8 mouse cellular contexts compared by ENCODE assay signal in genomic region chr7:68823189-68823588, GRCm38 (mm10).
A peak's percentile ranks its signal among the peaks of the same experiment; 100 is the strongest.
DNase-seq lines count a peak whose midpoint lies in the region; ATAC-seq and TF ChIP-seq lines count a peak whose summit lies in the region.

No protein-coding gene starts in this region.

- TF ChIP-seq EP300 in ES-Bruce4 (IDR thresholded peaks at IDR 0.05; ENCODE audit: insufficient read depth, low read depth, low read length): 0 out of 2 replicates have a peak, but pooled peaks have one; percentile 18

- H3K9ac ChIP-seq in ES-Bruce4 (ENCODE audit: low read depth, poor library complexity, severe bottlenecking): no peak overlapping the region
- H3K9ac ChIP-seq in kidney, postnatal 0 days (ENCODE audit: low read depth, low read length): no peak overlapping the region

- no peak overlapping the region for H3K4me2 ChIP-seq in kidney, postnatal 0 days (ENCODE audit: low read length)

- H3K27me3 ChIP-seq in ES-Bruce4 (ENCODE audit: control insufficient read depth, insufficient read depth, low read length, poor library complexity, severe bottlenecking): no peaks in the 10 kb centered on the region
- no peaks in the 10 kb centered on the region for H3K27me3 ChIP-seq in kidney, postnatal 0 days (ENCODE audit: insufficient read depth, low read length)

- WGBS in kidney, postnatal 0 days: 4% methylated on average over 7 of the region's 7 CpGs

- ATAC-seq in kidney, postnatal 0 days (replicated peaks; ENCODE audit: low FRiP score, low read depth): no peak

- H3K36me3 ChIP-seq in ES-Bruce4 (ENCODE audit: control insufficient read depth, insufficient read depth, low read length, poor library complexity, severe bottlenecking): no peaks in the 10 kb centered on the region
- no peaks in the 10 kb centered on the region for H3K36me3 ChIP-seq in kidney, postnatal 0 days (ENCODE audit: insufficient read depth, low read length)

- no peak overlapping the region for H3K27ac ChIP-seq in ES-Bruce4 (ENCODE audit: insufficient read depth, low read length)
- no peak overlapping the region for H3K27ac ChIP-seq in cortical plate, adult 2 months (ENCODE audit: insufficient read depth, low read length)
- H3K27ac ChIP-seq in kidney, postnatal 0 days: no peak overlapping the region

- no peak for TF ChIP-seq POLR2A in ES-Bruce4 (IDR thresholded peaks at IDR 0.05; ENCODE audit: insufficient read depth, low read length)
- no peak for TF ChIP-seq POLR2A in cortical plate, adult 2 months (IDR thresholded peaks at IDR 0.05; ENCODE audit: extremely low read depth, insufficient read depth, low read length)

- H3K4me1 ChIP-seq in ES-Bruce4 (ENCODE audit: control insufficient read depth, insufficient read depth, low read length): no peaks in the 10 kb centered on the region
- H3K4me1 ChIP-seq in cortical plate, adult 2 months (ENCODE audit: control insufficient read depth, insufficient read depth, low read length): no peaks in the 10 kb centered on the region
- no peaks in the 10 kb centered on the region for H3K4me1 ChIP-seq in kidney, postnatal 0 days (replicated peaks; ENCODE audit: insufficient read depth, low read length)

- no peaks in the 10 kb centered on the region for H3K9me3 ChIP-seq in ES-Bruce4 (replicated peaks; ENCODE audit: control insufficient read depth, insufficient read depth, low read length, poor library complexity, severe bottlenecking)
- H3K9me3 ChIP-seq in kidney, postnatal 0 days (replicated peaks; ENCODE audit: low read length): no peaks in the 10 kb centered on the region

- DNase-seq in adrenal gland, adult 2 months: peak; percentile 63
- DNase-seq in heart, adult 9 months (ENCODE audit: low spot score in 2 of 2): peak; percentile 10 to 28
- peak; percentile 77 for DNase-seq in kidney, postnatal 0 days (ENCODE audit: low spot score)
- peak; percentile 63 for DNase-seq in lung, postnatal 10 days
- peak; percentile 33 for DNase-seq in retina, adult 2 months (ENCODE audit: low read depth, low spot score)
- peak; percentile 44 to 51 for DNase-seq in urinary bladder, postnatal 36 days (ENCODE audit: low spot score in 2 of 2)

- TF ChIP-seq CTCF in ES-Bruce4 (IDR thresholded peaks at IDR 0.05; ENCODE audit: low read depth, low read length): peak; percentile 99
- peak; percentile 99 for TF ChIP-seq CTCF in cortical plate, adult 2 months (IDR thresholded peaks at IDR 0.05; ENCODE audit: extremely low read depth, insufficient read depth, low read length)
- TF ChIP-seq CTCF in kidney, postnatal 0 days (IDR thresholded peaks at IDR 0.05; ENCODE audit: low read depth): peak; percentile 95

- no peak overlapping the region for H3K4me3 ChIP-seq in ES-Bruce4 (ENCODE audit: low read depth, low read length)
- no peak overlapping the region for H3K4me3 ChIP-seq in cortical plate, adult 2 months (ENCODE audit: insufficient read depth, low read length)
- H3K4me3 ChIP-seq in kidney, postnatal 0 days (replicated peaks; ENCODE audit: low read depth, low read length): no peak overlapping the region

Comparison
In these comparisons a context has a peak if more than half of its experiments do, and no peak if none do; other contexts are left out.
1. DNase-seq: peak in every context shown above with its lines; median percentile 77 in kidney, postnatal 0 days; 63 in adrenal gland, adult 2 months; 63 in lung, postnatal 10 days; 48 in urinary bladder, postnatal 36 days; 33 in retina, adult 2 months; 19 in heart, adult 9 months.